Mouse (Mus musculus) myocyte (in vitro differentiated cells): ENCODE results near the gene Sept5.

Experiments used
- CEBPB ChIP-seq: IDR thresholded peaks from 2 replicates; pipeline ENCODE4 v1.6.1; 2011; ENCODE audit warnings: mild to moderate bottlenecking, moderate library complexity; ENCODE audit not compliant: poor library complexity, insufficient read depth, severe bottlenecking
- E2F4 ChIP-seq: IDR thresholded peaks from one replicate; pipeline ENCODE4 v1.6.1; 2011; ENCODE audit warnings: mild to moderate bottlenecking, control low read depth, moderate library complexity; ENCODE audit not compliant: insufficient read depth
- MYOD1 ChIP-seq, 3 experiments: IDR thresholded peaks; one replicate each; pipeline ENCODE4 v1.6.1; 2011; ENCODE audit warnings: control low read depth in 2 of 3, low read depth in 2 of 3, mild to moderate bottlenecking in 2 of 3, moderate library complexity in 1 of 3; ENCODE audit not compliant: insufficient read length in 2 of 3, control insufficient read depth in 1 of 3
- POLR2A ChIP-seq: IDR thresholded peaks from one replicate; pipeline ENCODE4 v1.6.1; 2011; ENCODE audit warnings: low read depth, mild to moderate bottlenecking, control low read depth, moderate library complexity; ENCODE audit not compliant: insufficient read length
- POLR2AphosphoS2 ChIP-seq: IDR thresholded peaks from one replicate; pipeline ENCODE4 v1.6.1; 2011; ENCODE audit warnings: low read depth, control low read depth; ENCODE audit not compliant: insufficient read length
- REST ChIP-seq: IDR thresholded peaks from one replicate; pipeline ENCODE4 v1.6.1; 2011; ENCODE audit warnings: mild to moderate bottlenecking, control low read depth, moderate library complexity; ENCODE audit not compliant: insufficient read depth, insufficient read length
- SRF ChIP-seq: IDR thresholded peaks from one replicate; pipeline ENCODE4 v1.6.1; 2011; ENCODE audit warnings: low read depth; ENCODE audit not compliant: control insufficient read depth, insufficient read length
- TCF12 ChIP-seq: IDR thresholded peaks from one replicate; pipeline ENCODE4 v1.6.1; 2011; ENCODE audit warnings: mild to moderate bottlenecking, control low read depth; ENCODE audit not compliant: poor library complexity, insufficient read depth, severe bottlenecking
- USF1 ChIP-seq: IDR thresholded peaks from one replicate; pipeline ENCODE4 v1.6.1; 2011; ENCODE audit warnings: low read depth, mild to moderate bottlenecking, control low read depth, moderate library complexity

DNA sequence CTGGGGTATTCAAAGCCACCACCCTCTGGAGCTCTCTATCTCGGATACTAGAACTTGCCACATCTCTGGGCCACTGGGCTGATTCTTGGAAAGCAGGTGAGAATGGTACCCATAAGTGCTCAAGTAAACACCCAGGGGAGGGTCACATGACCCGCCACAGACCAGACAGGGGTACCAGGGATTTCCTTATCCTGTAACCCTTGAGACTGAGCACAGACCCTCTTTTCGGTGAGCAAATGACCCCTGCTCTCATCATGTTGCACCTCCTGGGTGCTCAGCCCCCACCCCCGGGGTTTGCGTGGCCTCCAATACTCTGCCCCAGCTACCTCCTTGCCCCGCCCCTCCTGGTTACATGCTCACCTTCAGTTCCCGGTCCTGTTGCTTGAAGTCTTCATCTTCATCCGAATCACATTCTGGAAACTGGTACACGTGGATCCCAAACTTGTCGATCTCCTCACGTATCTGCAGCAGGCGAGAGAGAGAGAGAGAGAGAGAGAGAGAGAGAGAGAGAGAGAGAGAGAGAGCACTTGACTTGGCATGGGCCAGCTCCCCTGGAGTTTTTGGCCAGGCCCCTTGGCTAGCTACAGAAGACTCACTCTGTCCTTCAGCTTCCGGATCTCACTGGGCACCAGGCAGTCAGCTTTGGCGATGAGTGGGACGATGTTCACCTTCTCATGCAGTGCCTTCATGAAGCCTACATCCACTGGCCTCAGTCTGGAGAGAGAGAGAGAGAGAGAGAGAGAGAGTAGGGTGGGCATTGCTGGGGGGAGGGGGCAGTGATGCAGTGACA lies 5.8 kb downstream of the Sept5 start:
- TF ChIP-seq POLR2A: no peak
- TF ChIP-seq TCF12: no peak
- TF ChIP-seq POLR2AphosphoS2: no peak
- TF ChIP-seq USF1: no peak
- no peak for TF ChIP-seq MYOD1 (IDR thresholded peaks at IDR 0.05; ENCODE audit: control insufficient read depth in 1 of 3, insufficient read length in 2 of 3, low read depth in 2 of 3)
- no peak for TF ChIP-seq SRF
- no peak for TF ChIP-seq CEBPB
- no peak for TF ChIP-seq REST
- TF ChIP-seq E2F4: no peak
